Mouse (Mus musculus) hindbrain, embryonic 10.5 days (tissue): Measurements from ENCODE around the gene Nhlh2. TPM values are rescaled to one million over a fixed set of nuclear protein-coding genes. Genes with fewer than 3 reads are reported as not detected.

Experiments used
- DNase-seq: peaks from one replicate; pipeline ENCODE4 v3.0.0-alpha.2; 2017; ENCODE audit warnings: low spot score
- H3K27ac ChIP-seq: fragments of 300-500 bp; sonication (generic); 2 replicates; pipeline ENCODE4 v1.5.1; 2016; ENCODE audit warnings: mild to moderate bottlenecking, moderate library complexity
- H3K27me3 ChIP-seq: fragments of 300-500 bp; sonication (generic); 2 replicates; pipeline ENCODE4 v1.6.1; 2016; ENCODE audit warnings: mild to moderate bottlenecking; ENCODE audit not compliant: poor library complexity, insufficient read depth, severe bottlenecking
- H3K36me3 ChIP-seq: fragments of 300-500 bp; sonication (generic); 2 replicates; pipeline ENCODE4 v1.6.1; 2016; ENCODE audit warnings: mild to moderate bottlenecking, moderate library complexity
- H3K4me1 ChIP-seq: fragments of 300-500 bp; sonication (generic); replicated peaks from 2 replicates; pipeline ENCODE4 v1.6.1; 2016; ENCODE audit warnings: mild to moderate bottlenecking
- H3K4me3 ChIP-seq: fragments of 300-500 bp; sonication (generic); 2 replicates; pipeline ENCODE4 v1.5.1; 2016; ENCODE audit warnings: mild to moderate bottlenecking, moderate library complexity
- H3K9me3 ChIP-seq: fragments of 300-500 bp; sonication (generic); 2 replicates; pipeline ENCODE4 v1.6.1; 2016; ENCODE audit warnings: mild to moderate bottlenecking, moderate library complexity
- WGBS: fragments of 180-500 bp; shearing (Covaris S2); methylation state at CpG from one replicate; pipeline ENCODE4 v1.1.7; 2016; 5-methylcytosine and 5-hydroxymethylcytosine counted together
- polyA plus RNA-seq: library from polyadenylated mRNA; unstranded; fragments of >200 nt; fragmentation: Nextera tagmentation; extraction: Ambion mirVana; gene quantifications from 2 replicates; pipeline ENCODE4 v1.2.1, GENCODE M21; 2016

Gene Nhlh2
- polyA plus RNA-seq: 64.1 and 152 TPM in 2 replicates

GRCm38 (mm10) chr3:102009926-102010381, at the start of gene Nhlh2:
Gene Nhlh2, plus strand, starts transcription at chr3:102010076.
- H3K36me3 ChIP-seq: peaks cover 7% of the 10 kb centered on the region; the same call in 1 of the 2 replicates
- peak within 1 kb of the TSS; percentile 59 for H3K4me3 ChIP-seq
- 17% methylated on average over 2 of the region's 2 CpGs for WGBS
- peaks cover 27% of the 10 kb centered on the region for H3K4me1 ChIP-seq
- peaks cover 75% of the 10 kb centered on the region for H3K27me3 ChIP-seq
- no peaks in the 10 kb centered on the region for H3K9me3 ChIP-seq
- DNase-seq: peak; percentile 34
- H3K27ac ChIP-seq: peak within 1 kb of the TSS; percentile 94

GRCm38 (mm10) chr3:101961146-101961835, 48.6 kb upstream of the Nhlh2 start:
- Histone ChIP-seq H3K36me3 (no peaks in the 10 kb centered on the region), H3K27ac (no peak overlapping the region), H3K27me3 (peaks cover 14% of the 10 kb centered on the region; the same call in 1 of the 2 replicates), H3K4me3 (no peak overlapping the region), H3K4me1 (peaks cover 30% of the 10 kb centered on the region), H3K9me3 (no peaks in the 10 kb centered on the region)
- DNase-seq: no peak
- WGBS: 89% methylated on average over 15 of the region's 15 CpGs

- H3K4me3 ChIP-seq: no peak overlapping the region
- peaks cover 14% of the 10 kb centered on the region; the same call in 1 of the 2 replicates for H3K27me3 ChIP-seq
- DNase-seq: peak; percentile 49
- H3K4me1 ChIP-seq: peaks cover 47% of the 10 kb centered on the region
- H3K36me3 ChIP-seq: no peaks in the 10 kb centered on the region
- 22% methylated on average over 9 of the region's 9 CpGs for WGBS
- H3K9me3 ChIP-seq: no peaks in the 10 kb centered on the region
- H3K27ac ChIP-seq: peak overlapping the region; percentile 64
Measured at GRCm38 (mm10) chr3:101963501-101963900, 46.4 kb upstream of the Nhlh2 start.

- Histone ChIP-seq H3K9me3 (no peaks in the 10 kb centered on the region), H3K36me3 (no peaks in the 10 kb centered on the region), H3K4me1 (peaks cover 47% of the 10 kb centered on the region), H3K27ac (peak overlapping the region; percentile 64), H3K4me3 (no peak overlapping the region), H3K27me3 (peaks cover 14% of the 10 kb centered on the region; the same call in 1 of the 2 replicates)
- DNase-seq: no peak
- WGBS: 58% methylated on average over 7 of the region's 7 CpGs
Measured at GRCm38 (mm10) chr3:101964352-101964751, 45.5 kb upstream of the Nhlh2 start.

GRCm38 (mm10) chr3:101966825-101967558, 42.9 kb upstream of the Nhlh2 start:
- WGBS: 25% methylated on average over 3 of the region's 3 CpGs
- Histone ChIP-seq H3K27ac (peak overlapping the region; percentile 82), H3K4me3 (no peak overlapping the region), H3K36me3 (no peaks in the 10 kb centered on the region), H3K4me1 (peaks cover 47% of the 10 kb centered on the region), H3K27me3 (peaks cover 7% of the 10 kb centered on the region; the same call in 1 of the 2 replicates), H3K9me3 (no peaks in the 10 kb centered on the region)
- peak; percentile 71 for DNase-seq

GRCm38 (mm10) chr3:101975337-101975736, 34.5 kb upstream of the Nhlh2 start:
- Histone ChIP-seq H3K27me3 (no peaks in the 10 kb centered on the region), H3K36me3 (no peaks in the 10 kb centered on the region), H3K9me3 (no peaks in the 10 kb centered on the region), H3K4me3 (no peak overlapping the region), H3K27ac (0 out of 2 replicates have a peak overlapping the region, but pooled peaks have one; percentile 12), H3K4me1 (peaks cover 24% of the 10 kb centered on the region)
- WGBS: 89% methylated on average over 10 of the region's 10 CpGs
- no peak for DNase-seq

GRCm38 (mm10) chr3:101978299-101978994, 31.4 kb upstream of the Nhlh2 start:
- Histone ChIP-seq H3K36me3 (no peaks in the 10 kb centered on the region), H3K9me3 (no peaks in the 10 kb centered on the region), H3K27me3 (no peaks in the 10 kb centered on the region), H3K4me3 (no peak overlapping the region), H3K27ac (no peak overlapping the region), H3K4me1 (peaks cover 24% of the 10 kb centered on the region)
- no peak for DNase-seq
- 87% methylated on average over 10 of the region's 10 CpGs for WGBS

- H3K4me1 ChIP-seq: no peaks in the 10 kb centered on the region
- no peaks in the 10 kb centered on the region for H3K36me3 ChIP-seq
- no peak for DNase-seq
- H3K4me3 ChIP-seq: no peak overlapping the region
- WGBS: 73% methylated on average over 4 of the region's 4 CpGs
- no peaks in the 10 kb centered on the region for H3K9me3 ChIP-seq
- no peaks in the 10 kb centered on the region for H3K27me3 ChIP-seq
- H3K27ac ChIP-seq: no peak overlapping the region
Measured at GRCm38 (mm10) chr3:101983917-101984316, 26.0 kb upstream of the Nhlh2 start.

GRCm38 (mm10) chr3:101985634-101986033, 24.2 kb upstream of the Nhlh2 start:
- Histone ChIP-seq H3K4me3 (no peak overlapping the region), H3K27ac (no peak overlapping the region), H3K36me3 (no peaks in the 10 kb centered on the region), H3K9me3 (no peaks in the 10 kb centered on the region), H3K4me1 (peaks cover 9% of the 10 kb centered on the region; the same call in 1 of the 2 replicates), H3K27me3 (no peaks in the 10 kb centered on the region)
- no peak for DNase-seq
- 82% methylated on average over 8 of the region's 8 CpGs for WGBS

GRCm38 (mm10) chr3:101990136-101990535, 19.7 kb upstream of the Nhlh2 start:
- H3K27me3 ChIP-seq: no peaks in the 10 kb centered on the region
- 63% methylated on average over 3 of the region's 3 CpGs for WGBS
- H3K9me3 ChIP-seq: no peaks in the 10 kb centered on the region
- no peaks in the 10 kb centered on the region for H3K36me3 ChIP-seq
- H3K27ac ChIP-seq: no peak overlapping the region
- H3K4me3 ChIP-seq: no peak overlapping the region
- H3K4me1 ChIP-seq: peaks cover 14% of the 10 kb centered on the region
- no peak for DNase-seq

GRCm38 (mm10) chr3:101990995-101991516, 18.8 kb upstream of the Nhlh2 start:
- Histone ChIP-seq H3K4me1 (peaks cover 14% of the 10 kb centered on the region), H3K4me3 (no peak overlapping the region), H3K27me3 (no peaks in the 10 kb centered on the region), H3K36me3 (no peaks in the 10 kb centered on the region), H3K9me3 (no peaks in the 10 kb centered on the region), H3K27ac (no peak overlapping the region)
- DNase-seq: no peak
- 49% methylated on average over 6 of the region's 6 CpGs for WGBS

- Histone ChIP-seq H3K27ac (no peak overlapping the region), H3K4me3 (no peak overlapping the region), H3K9me3 (no peaks in the 10 kb centered on the region), H3K27me3 (no peaks in the 10 kb centered on the region), H3K4me1 (no peaks in the 10 kb centered on the region), H3K36me3 (no peaks in the 10 kb centered on the region)
- no peak for DNase-seq
- 93% methylated on average over 3 of the region's 3 CpGs for WGBS
Measured at GRCm38 (mm10) chr3:101997851-101998250, 12.0 kb upstream of the Nhlh2 start.
